ENCODE assay signal across 18 mouse cellular contexts in genomic region chr2:143808789-143809188, GRCm38 (mm10). TPM values are rescaled to one million over a fixed set of nuclear protein-coding genes. Genes with fewer than 3 reads are reported as not detected.
A peak's percentile ranks its signal among the peaks of the same experiment; 100 is the strongest.
DNase-seq lines count a peak whose midpoint lies in the region; ATAC-seq and TF ChIP-seq lines count a peak whose summit lies in the region.
"Had no signal": no experiment of that assay in that cellular context is flagged by ENCODE, and none has a peak within 500 bp of the region (broad histone marks: within the 10 kb centered on the region; RNA-seq: fewer than 3 reads in every experiment).

No protein-coding gene starts in this region.

- no peaks in the 10 kb centered on the region for H3K36me3 ChIP-seq in hindbrain, postnatal 0 days (ENCODE audit: insufficient read depth, low read length)
- peaks cover 5% of the 10 kb centered on the region; the same call in 1 of the 2 replicates for H3K36me3 ChIP-seq in hindbrain, embryonic 13.5 days
- H3K36me3 ChIP-seq in midbrain, postnatal 0 days (ENCODE audit: insufficient read depth, low read length): peaks cover 10% of the 10 kb centered on the region; the same call in 1 of the 2 replicates
- no peaks in the 10 kb centered on the region for H3K36me3 ChIP-seq in midbrain, embryonic 10.5 days
- H3K36me3 ChIP-seq in stomach, postnatal 0 days (ENCODE audit: control insufficient read depth, insufficient read depth, low read length): no peaks in the 10 kb centered on the region
- H3K36me3 ChIP-seq: embryonic facial prominence, embryonic 10.5 days; limb, embryonic 13.5 days; liver, embryonic 15.5 days had no signal

- no peak for ATAC-seq in hindbrain, postnatal 0 days
- no peak for ATAC-seq in hindbrain, embryonic 13.5 days (ENCODE audit: low FRiP score)
- ATAC-seq in midbrain, postnatal 0 days (ENCODE audit: low FRiP score): no peak
- no peak for ATAC-seq in stomach, postnatal 0 days (ENCODE audit: low FRiP score, low TSS enrichment)
- ATAC-seq: CD4-positive, CD25-positive, alpha-beta regulatory T cell, adult 4 months; midbrain, embryonic 16.5 days had no signal

- no peak overlapping the region for H3K4me2 ChIP-seq in hindbrain, postnatal 0 days (ENCODE audit: low read depth, low read length)
- H3K4me2 ChIP-seq in hindbrain, embryonic 13.5 days: no peak overlapping the region
- no peak overlapping the region for H3K4me2 ChIP-seq in midbrain, postnatal 0 days (ENCODE audit: low read depth, low read length, poor library complexity, severe bottlenecking)
- no peak overlapping the region for H3K4me2 ChIP-seq in stomach, postnatal 0 days (replicated peaks; ENCODE audit: low read depth)
- H3K4me2 ChIP-seq: hindbrain, embryonic 14.5 days; limb, embryonic 13.5 days; liver, embryonic 15.5 days had no signal

- no peaks in the 10 kb centered on the region for H3K9me3 ChIP-seq in hindbrain, postnatal 0 days (ENCODE audit: low read length)
- no peaks in the 10 kb centered on the region for H3K9me3 ChIP-seq in hindbrain, embryonic 13.5 days
- H3K9me3 ChIP-seq in midbrain, postnatal 0 days (ENCODE audit: low read length): no peaks in the 10 kb centered on the region
- no peaks in the 10 kb centered on the region; the same call in 1 of the 2 replicates for H3K9me3 ChIP-seq in midbrain, embryonic 10.5 days (replicated peaks)
- H3K9me3 ChIP-seq in stomach, postnatal 0 days (ENCODE audit: control insufficient read depth, low read length): no peaks in the 10 kb centered on the region
- H3K9me3 ChIP-seq: embryonic facial prominence, embryonic 10.5 days; limb, embryonic 13.5 days; liver, embryonic 15.5 days had no signal

- H3K27ac ChIP-seq in hindbrain, postnatal 0 days: no peak overlapping the region
- no peak overlapping the region for H3K27ac ChIP-seq in hindbrain, embryonic 13.5 days
- H3K27ac ChIP-seq in midbrain, postnatal 0 days (ENCODE audit: low read depth, low read length): no peak overlapping the region
- no peak overlapping the region for H3K27ac ChIP-seq in midbrain, embryonic 10.5 days (replicated peaks)
- no peak overlapping the region for H3K27ac ChIP-seq in stomach, postnatal 0 days (replicated peaks)
- H3K27ac ChIP-seq: embryonic facial prominence, embryonic 10.5 days; hindbrain, embryonic 14.5 days; limb, embryonic 13.5 days; liver, embryonic 15.5 days had no signal

- no peaks in the 10 kb centered on the region for H3K27me3 ChIP-seq in hindbrain, postnatal 0 days (ENCODE audit: insufficient read depth, low read length)
- H3K27me3 ChIP-seq in hindbrain, embryonic 13.5 days: no peaks in the 10 kb centered on the region
- H3K27me3 ChIP-seq in midbrain, postnatal 0 days (ENCODE audit: insufficient read depth, low read length): no peaks in the 10 kb centered on the region
- no peaks in the 10 kb centered on the region for H3K27me3 ChIP-seq in midbrain, embryonic 10.5 days (ENCODE audit: low read depth, poor library complexity, severe bottlenecking)
- no peaks in the 10 kb centered on the region for H3K27me3 ChIP-seq in stomach, postnatal 0 days (ENCODE audit: control insufficient read depth, insufficient read depth, low read length)
- H3K27me3 ChIP-seq: limb, embryonic 13.5 days; liver, embryonic 15.5 days had no signal

- 73% methylated on average over 5 of the region's 5 CpGs for WGBS in hindbrain, postnatal 0 days
- WGBS in hindbrain, embryonic 13.5 days: 71% methylated on average over 5 of the region's 5 CpGs
- 71% methylated on average over 5 of the region's 5 CpGs for whole genome bisulfite sequencing in midbrain, postnatal 0 days
- 71% methylated on average over 5 of the region's 5 CpGs for WGBS in midbrain, embryonic 10.5 days
- 54% methylated on average over 5 of the region's 5 CpGs for WGBS in stomach, postnatal 0 days

- no peak for DNase-seq in hindbrain, postnatal 0 days (ENCODE audit: low spot score)
- no peak for DNase-seq in midbrain, postnatal 0 days (ENCODE audit: low spot score)
- no peak for DNase-seq in midbrain, embryonic 10.5 days (ENCODE audit: low spot score)
- DNase-seq in R1 (ENCODE audit: low read depth, low spot score): peak; percentile 33
- no peak for DNase-seq in stomach, postnatal 0 days (ENCODE audit: low spot score)
- DNase-seq in embryo, embryonic 10.5 days (ENCODE audit: low spot score): no peak
- DNase-seq: adrenal gland, adult 2 months; cerebellum, postnatal 10 days; gastrocnemius, postnatal 25 days; kidney, adult 18-20 months had no signal

- no peak overlapping the region for H3K4me3 ChIP-seq in hindbrain, postnatal 0 days (ENCODE audit: low read length)
- no peak overlapping the region for H3K4me3 ChIP-seq in hindbrain, embryonic 13.5 days
- H3K4me3 ChIP-seq in midbrain, postnatal 0 days (ENCODE audit: low read depth, low read length): no peak overlapping the region
- H3K4me3 ChIP-seq in midbrain, embryonic 10.5 days: no peak overlapping the region
- H3K4me3 ChIP-seq in stomach, postnatal 0 days (ENCODE audit: low read depth, low read length): no peak overlapping the region
- H3K4me3 ChIP-seq: embryonic facial prominence, embryonic 10.5 days; erythroblast, embryonic 14.5 days; limb, embryonic 13.5 days; liver, embryonic 15.5 days had no signal

- TF ChIP-seq CTCF in hindbrain, postnatal 0 days (IDR thresholded peaks at IDR 0.05; ENCODE audit: low read depth): peak; percentile 48
- TF ChIP-seq CTCF in midbrain, postnatal 0 days (IDR thresholded peaks at IDR 0.05): peak; percentile 54
- peak; percentile 40 for TF ChIP-seq CTCF in stomach, postnatal 0 days (IDR thresholded peaks at IDR 0.05; ENCODE audit: low read depth)

- H3K4me1 ChIP-seq in hindbrain, postnatal 0 days (ENCODE audit: insufficient read depth, low read length): no peaks in the 10 kb centered on the region
- H3K4me1 ChIP-seq in hindbrain, embryonic 13.5 days (replicated peaks): peaks cover 6% of the 10 kb centered on the region
- H3K4me1 ChIP-seq in midbrain, postnatal 0 days (ENCODE audit: insufficient read depth, low read length): no peaks in the 10 kb centered on the region
- H3K4me1 ChIP-seq in midbrain, embryonic 10.5 days: peaks cover 6% of the 10 kb centered on the region; the same call in 1 of the 2 replicates
- no peaks in the 10 kb centered on the region for H3K4me1 ChIP-seq in stomach, postnatal 0 days (replicated peaks; ENCODE audit: control insufficient read depth, insufficient read depth)
- H3K4me1 ChIP-seq: liver, embryonic 15.5 days had no signal

- no peak overlapping the region for H3K9ac ChIP-seq in hindbrain, postnatal 0 days (replicated peaks; ENCODE audit: low read length)
- no peak overlapping the region for H3K9ac ChIP-seq in hindbrain, embryonic 13.5 days
- H3K9ac ChIP-seq in midbrain, postnatal 0 days (replicated peaks; ENCODE audit: low read length, poor library complexity, severe bottlenecking): no peak overlapping the region
- H3K9ac ChIP-seq in stomach, postnatal 0 days (ENCODE audit: low read length): no peak overlapping the region
- H3K9ac ChIP-seq: hindbrain, embryonic 14.5 days; limb, embryonic 13.5 days; liver, embryonic 15.5 days had no signal

- TF ChIP-seq EP300 in stomach, postnatal 0 days (optimal IDR thresholded peaks at IDR 0.05): no peak

RNA-seq across cellular contexts. Expression of gene Bfsp1, which starts 54.2 kb away (rescaled TPM):
- 0.90 and 1.9 TPM in 2 replicates for total RNA-seq in hindbrain, postnatal 0 days (2014; rRNA removed)
- polyA plus RNA-seq in hindbrain, postnatal 0 days (2015; fragmentation: Nextera tagmentation; extraction: Ambion mirVana): 2.2 and 2.3 TPM in 2 replicates
- polyA plus RNA-seq in hindbrain, embryonic 13.5 days (2015; fragmentation: Nextera tagmentation; extraction: Ambion mirVana): 1.4 and 1.6 TPM in 2 replicates
- total RNA-seq in midbrain, postnatal 0 days (2014; rRNA removed): 1.5 and 2.5 TPM in 2 replicates
- polyA plus RNA-seq in midbrain, postnatal 0 days (2015; fragmentation: Nextera tagmentation; extraction: Ambion mirVana): 2.5 TPM in 2 replicates
- polyA plus RNA-seq in midbrain, embryonic 10.5 days (2016; fragmentation: Nextera tagmentation; extraction: Ambion mirVana): 1.7 and 2.2 TPM in 2 replicates
- 1.5 and 1.6 TPM in 2 replicates for polyA plus RNA-seq in stomach, postnatal 0 days (2015; fragmentation: Nextera tagmentation; extraction: Ambion mirVana)
- polyA plus RNA-seq: CD4-positive, CD25-positive, alpha-beta regulatory T cell, adult 4 months; erythroblast, embryonic 14.5 days had no signal
